Mouse (Mus musculus) kidney, adult 2 months (tissue): ENCODE measurements around the gene Ccdc148.

ENCODE experiments used
- CTCF ChIP-seq: fragments of 200-500 bp; conservative IDR thresholded peaks from 2 replicates; pipeline ENCODE4 v1.5.1; 2011; ENCODE audit warnings: low read depth, mild to moderate bottlenecking, control low read depth, low read length, moderate library complexity, mixed read lengths; ENCODE audit not compliant: insufficient read depth, insufficient read length
- POLR2A ChIP-seq: fragments of 200-500 bp; IDR thresholded peaks from one replicate; pipeline ENCODE4 v1.6.1; 2011; ENCODE audit warnings: low read depth, low read length, control low read depth

DNA sequence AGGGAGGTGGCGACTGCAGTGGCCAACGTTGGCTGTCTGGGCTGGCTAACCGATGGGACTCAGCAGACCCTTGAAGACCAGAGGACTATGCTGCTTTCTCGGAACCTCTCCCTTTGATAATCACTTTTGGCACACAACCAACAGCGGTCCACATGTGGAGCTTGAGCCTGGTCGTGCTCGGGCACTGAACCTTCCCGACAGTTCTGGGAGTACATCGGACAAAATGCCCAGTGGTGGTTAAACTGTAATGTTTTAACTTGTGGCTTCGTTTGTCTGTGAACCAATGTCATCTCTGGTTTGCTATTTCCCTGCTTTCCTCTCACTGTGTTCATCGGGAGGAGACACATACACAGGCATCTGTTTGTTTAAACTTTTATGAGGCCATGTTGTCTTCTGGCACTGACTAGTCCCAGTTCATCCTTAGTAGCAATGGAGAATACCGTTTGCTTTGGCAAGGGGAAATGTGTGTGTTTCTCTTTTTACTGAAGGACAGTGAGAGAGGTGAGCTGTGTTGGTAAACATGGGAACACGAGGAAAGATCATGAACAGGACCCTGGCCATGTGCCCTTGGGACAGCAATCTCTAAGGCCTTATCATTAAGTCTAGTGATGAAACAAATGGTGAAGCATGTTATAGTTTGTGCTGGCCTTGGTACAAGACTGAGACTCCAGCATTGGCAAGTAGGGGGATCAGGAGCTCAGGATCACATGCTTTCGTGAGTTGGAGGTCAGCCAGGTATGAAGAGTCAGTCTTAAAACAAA is 167.9 kb downstream of the Ccdc148 start:
- TF ChIP-seq CTCF = 0 out of 2 replicates have a peak, but pooled peaks have one; percentile 3
- TF ChIP-seq POLR2A = no peak
